Mouse (Mus musculus) CH12.LX (cell line): ENCODE measurements at regions not wholly inside any gene's neighbourhood (a gene's known extent, or its start where the extent isn't known, plus 50 kb on each side); places are given as distances from the start of the nearest gene placed in this dataset.

ENCODE experiments used
- DNase-seq: peaks from one replicate; pipeline ENCODE4 v3.0.0-alpha.2; 2013; ENCODE audit errors: extremely low read depth
- H3K27ac ChIP-seq: 2 replicates; pipeline ENCODE4 v1.5.1; 2012; ENCODE audit warnings: low read depth, mild to moderate bottlenecking, control low read depth, moderate library complexity; ENCODE audit not compliant: insufficient read depth
- H3K27me3 ChIP-seq: replicated peaks from 2 replicates; pipeline ENCODE3; 2012; ENCODE audit warnings: inconsistent platforms
- H3K36me3 ChIP-seq, 2 experiments: replicated peaks in 1 of 2; 2 replicates each; pipeline versions ENCODE3 to v1.6.1; 2012; ENCODE audit warnings: inconsistent platforms in 1 of 2, low read length in 1 of 2, mild to moderate bottlenecking in 1 of 2, mixed read lengths in 1 of 2, moderate library complexity in 1 of 2; ENCODE audit not compliant: control insufficient read depth in 1 of 2, insufficient read depth in 1 of 2
- H3K4me1 ChIP-seq, 2 experiments: 2 replicates each; pipeline ENCODE4 v1.6.1; 2012; ENCODE audit warnings: inconsistent platforms in 1 of 2, moderate library complexity in 1 of 2; ENCODE audit not compliant: insufficient read depth in 2 of 2, control insufficient read depth in 1 of 2
- H3K4me2 ChIP-seq: 2 replicates; pipeline ENCODE4 v1.6.1; 2012; ENCODE audit warnings: low read depth, mild to moderate bottlenecking, control low read depth; ENCODE audit not compliant: poor library complexity, insufficient read depth, severe bottlenecking
- H3K4me3 ChIP-seq, 3 experiments: fragments of 150-350 bp in 1 of 3; sonication (generic) in 1 of 3; replicated peaks in 1 of 3; 2 replicates each; pipeline versions ENCODE3 to v1.5.1; 2011 to 2012; ENCODE audit warnings: low read depth in 2 of 3, low read length in 2 of 3, mild to moderate bottlenecking in 2 of 3, moderate library complexity in 2 of 3, control low read depth in 1 of 3, improper control_type of control experiment in 1 of 3, inconsistent platforms in 1 of 3, mixed read lengths in 1 of 3; ENCODE audit not compliant: poor library complexity in 1 of 3
- H3K79me2 ChIP-seq: replicated peaks from 2 replicates; pipeline ENCODE4 v1.6.1; 2012; ENCODE audit warnings: mild to moderate bottlenecking, moderate library complexity; ENCODE audit not compliant: control insufficient read depth, poor library complexity, insufficient read depth, severe bottlenecking; ENCODE audit errors: extremely low read depth
- H3K9ac ChIP-seq: 2 replicates; pipeline ENCODE4 v1.6.1; 2012; ENCODE audit warnings: low read depth, mild to moderate bottlenecking, control low read depth, moderate library complexity; ENCODE audit not compliant: insufficient read depth
- H3K9me3 ChIP-seq: replicated peaks from 2 replicates; pipeline ENCODE3; 2012; ENCODE audit warnings: low read length, inconsistent platforms, mixed read lengths
- CHD2 ChIP-seq: IDR thresholded peaks from 2 replicates; pipeline ENCODE4 v1.6.1; 2011; ENCODE audit warnings: low read length, improper control_type of control experiment
- CTCF ChIP-seq, 2 experiments: IDR thresholded peaks in 1 of 2; conservative IDR thresholded peaks in 1 of 2; 2 replicates each; pipeline ENCODE4 v1.5.1; 2011 to 2012; ENCODE audit warnings: low read depth in 2 of 2, low read length in 2 of 2, improper control_type of control experiment in 1 of 2, inconsistent platforms in 1 of 2, mild to moderate bottlenecking in 1 of 2, moderate library complexity in 1 of 2
- HCFC1 ChIP-seq: IDR thresholded peaks from 2 replicates; pipeline ENCODE4 v1.6.1; 2012; ENCODE audit warnings: low read depth, mild to moderate bottlenecking, inconsistent platforms, low read length, improper control_type of control experiment
- IRF4 ChIP-seq: IDR thresholded peaks from 2 replicates; pipeline ENCODE4 v1.6.1; 2014; ENCODE audit warnings: low read depth, mild to moderate bottlenecking, inconsistent platforms, low read length, improper control_type of control experiment
- JUN ChIP-seq: IDR thresholded peaks from 2 replicates; pipeline ENCODE4 v1.6.1; 2011; ENCODE audit warnings: low read depth, mild to moderate bottlenecking, low read length, improper control_type of control experiment, moderate library complexity; ENCODE audit not compliant: insufficient read depth
- MAX ChIP-seq: IDR thresholded peaks from 2 replicates; pipeline ENCODE4 v1.6.1; 2011; ENCODE audit warnings: low read length, improper control_type of control experiment
- MAZ ChIP-seq: IDR thresholded peaks from 2 replicates; pipeline ENCODE4 v1.6.1; 2012; ENCODE audit warnings: low read depth, mild to moderate bottlenecking, inconsistent platforms, low read length, improper control_type of control experiment, moderate library complexity
- MEF2A ChIP-seq: IDR thresholded peaks from 2 replicates; pipeline ENCODE4 v1.6.1; 2014; ENCODE audit warnings: low read depth, mild to moderate bottlenecking, inconsistent platforms, low read length, improper control_type of control experiment, borderline replicate concordance
- MXI1 ChIP-seq: IDR thresholded peaks from 2 replicates; pipeline ENCODE4 v1.6.1; 2011; ENCODE audit warnings: mild to moderate bottlenecking, low read depth, low read length, improper control_type of control experiment
- MYC ChIP-seq: IDR thresholded peaks from 2 replicates; pipeline ENCODE4 v1.6.1; 2011; ENCODE audit warnings: low read depth, mild to moderate bottlenecking, improper control_type of control experiment, low read length
- NELFE ChIP-seq: IDR thresholded peaks from 2 replicates; pipeline ENCODE4 v1.6.1; 2011; ENCODE audit warnings: low read depth, low read length, improper control_type of control experiment
- NRF1 ChIP-seq: IDR thresholded peaks from 2 replicates; pipeline ENCODE4 v1.6.1; 2014; ENCODE audit warnings: low read depth, mild to moderate bottlenecking, inconsistent platforms, low read length, improper control_type of control experiment, moderate library complexity
- PAX5 ChIP-seq: IDR thresholded peaks from 2 replicates; pipeline ENCODE4 v1.6.1; 2012; ENCODE audit warnings: low read length, inconsistent platforms, mixed read lengths
- POLR2AphosphoS2 ChIP-seq: IDR thresholded peaks from 2 replicates; pipeline ENCODE4 v1.6.1; 2011; ENCODE audit warnings: low read depth, low read length, improper control_type of control experiment
- RAD21 ChIP-seq: IDR thresholded peaks from 2 replicates; pipeline ENCODE4 v1.6.1; 2011; ENCODE audit warnings: low read depth, mild to moderate bottlenecking, low read length, improper control_type of control experiment, moderate library complexity
- SIN3A ChIP-seq: IDR thresholded peaks from 2 replicates; pipeline ENCODE4 v1.6.1; 2012; ENCODE audit warnings: low read length, improper control_type of control experiment, inconsistent platforms
- TBP ChIP-seq: conservative IDR thresholded peaks from 2 replicates; pipeline ENCODE4 v1.6.1; 2011; ENCODE audit warnings: low read depth, low read length, improper control_type of control experiment
- TCF12 ChIP-seq: IDR thresholded peaks from 2 replicates; pipeline ENCODE4 v1.6.1; 2014; ENCODE audit warnings: low read depth, mild to moderate bottlenecking, inconsistent platforms, low read length, improper control_type of control experiment
- USF1 ChIP-seq: IDR thresholded peaks from 2 replicates; pipeline ENCODE4 v1.6.1; 2014; ENCODE audit warnings: low read depth, mild to moderate bottlenecking, inconsistent platforms, low read length, improper control_type of control experiment
- USF2 ChIP-seq: conservative IDR thresholded peaks from 2 replicates; pipeline ENCODE4 v1.6.1; 2011; ENCODE audit warnings: low read depth, low read length, improper control_type of control experiment
- ZKSCAN1 ChIP-seq: IDR thresholded peaks from 2 replicates; pipeline ENCODE4 v1.6.1; 2012; ENCODE audit warnings: low read depth, inconsistent platforms, low read length, improper control_type of control experiment, borderline replicate concordance
- ZMIZ1 ChIP-seq: IDR thresholded peaks from 2 replicates; pipeline ENCODE4 v1.6.1; 2012; ENCODE audit warnings: low read depth, mild to moderate bottlenecking, inconsistent platforms, low read length, improper control_type of control experiment
- ZNF384 ChIP-seq: IDR thresholded peaks from 2 replicates; pipeline ENCODE4 v1.6.1; 2012; ENCODE audit warnings: low read depth, low read length, improper control_type of control experiment, inconsistent platforms
- dilution Hi-C: fragments of 300-500 bp; cut with MboI; formaldehyde crosslinking; loops from 2 replicates; pipeline ENCODE4 v1.14.3; 2020; ENCODE audit warnings: low sequenced_read_pairs; ENCODE audit not compliant: extremely low pct_unique_long_range_greater_than_20kb, extremely low pct_ligation_motif_present
- in situ Hi-C: fragments of 300-500 bp; cut with MboI; formaldehyde crosslinking; loops from 3 replicates; pipeline ENCODE4 v1.14.3; 2019; ENCODE audit warnings: low sequenced_read_pairs, low pct_ligation_motif_present, low pct_unique_long_range_greater_than_20kb, mixed read lengths

DNA sequence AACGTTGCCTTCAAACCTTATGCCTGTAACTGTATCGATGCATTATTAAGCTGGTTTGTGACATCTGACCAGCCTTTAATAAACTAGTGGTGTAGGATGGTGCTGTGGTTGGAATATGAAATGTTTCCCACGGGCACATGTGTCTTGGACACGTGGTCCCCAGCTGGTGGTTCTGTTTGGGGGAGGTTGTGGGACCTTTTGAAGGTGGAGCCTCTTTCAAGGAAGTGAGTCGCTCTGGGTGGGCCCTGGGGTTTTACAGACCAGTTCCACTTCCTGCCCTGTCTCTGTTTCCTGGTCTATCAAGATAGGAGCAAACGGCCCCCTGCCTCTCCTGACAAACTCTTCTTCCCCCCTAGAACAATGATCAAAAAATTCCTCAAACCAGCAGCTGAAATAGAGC lies 232.1 kb downstream of the Gadd45g start (continued):
- TF ChIP-seq MXI1: peak; percentile 85
- TF ChIP-seq NELFE: peak; percentile 37; the same call in 1 of the 2 replicates
- peak; percentile 47; the same call in 1 of the 2 replicates for TF ChIP-seq MEF2A
- TF ChIP-seq MAZ: no peak
- peak; percentile 71 for TF ChIP-seq USF2
- TF ChIP-seq RAD21: no peak
- TF ChIP-seq ZKSCAN1: no peak
- no peak for TF ChIP-seq ZNF384
- TF ChIP-seq ZMIZ1: no peak
- no peak for TF ChIP-seq NRF1

DNA sequence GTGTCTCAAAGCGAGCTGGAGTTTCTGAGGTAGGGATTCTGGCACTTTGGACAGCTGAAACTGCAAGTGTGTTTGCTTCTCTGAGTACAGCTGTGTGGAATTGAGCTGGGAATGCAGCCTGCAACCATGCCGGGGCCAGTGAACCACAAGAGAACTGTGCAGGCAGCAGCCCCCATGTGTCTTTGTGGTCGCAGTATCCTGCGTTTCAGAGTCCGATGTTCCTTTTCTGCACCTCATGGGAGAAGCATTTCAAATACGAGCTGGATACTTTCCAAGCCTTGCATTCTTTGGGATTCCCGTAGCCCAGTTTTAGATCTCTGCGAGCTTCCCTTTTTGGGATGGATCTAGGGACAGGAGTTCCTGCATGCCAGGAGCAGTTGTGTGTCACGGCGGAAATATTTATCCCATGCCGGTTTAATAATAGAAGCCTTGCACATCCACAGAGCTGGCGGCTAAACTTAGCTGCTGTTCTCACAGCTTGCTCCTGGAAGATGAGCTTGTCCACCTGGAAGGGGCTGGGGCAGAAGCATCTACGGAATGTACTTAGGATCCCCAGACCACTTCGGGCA lies 233.3 kb downstream of the Gadd45g start:
- DNase-seq: no peak
- TF ChIP-seq TBP (no peak), POLR2AphosphoS2 (no peak), MEF2A (no peak), MAX (no peak), JUN (no peak), MYC (no peak), HCFC1 (no peak), RAD21 (no peak), TCF12 (no peak), CTCF (conservative IDR thresholded peaks at IDR 0.05 in 1 of 2, IDR thresholded peaks at IDR 0.05 in 1 of 2; ENCODE audit: low read depth in 2 of 2, low read length in 2 of 2) (no peak), USF2 (no peak), SIN3A (no peak), PAX5 (no peak), USF1 (no peak), ZNF384 (no peak), NELFE (no peak), IRF4 (no peak), MXI1 (no peak), ZMIZ1 (no peak), CHD2 (no peak)
- in situ Hi-C loops: no loop called here
- Histone ChIP-seq H3K9ac (no peak overlapping the region), H3K36me3 (no peaks in the 10 kb centered on the region), H3K4me2 (no peak overlapping the region), H3K27me3 (no peaks in the 10 kb centered on the region), H3K27ac (no peak overlapping the region), H3K9me3 (no peaks in the 10 kb centered on the region), H3K79me2 (no peaks in the 10 kb centered on the region), H3K4me1 (peaks cover 26 to 63% of the 10 kb centered on the region in 2 experiments), H3K4me3 (no peak overlapping the region)
- dilution Hi-C loops: no loop called here
